Mouse (Mus musculus): ENCODE results near the gene Zmym2.

- no peak for TF ChIP-seq CTCF (IDR thresholded peaks at IDR 0.05; ENCODE audit: control insufficient read depth, insufficient read depth, insufficient read length)
- no peak for TF ChIP-seq USF1 (IDR thresholded peaks at IDR 0.05; ENCODE audit: low read depth)
- no peak for TF ChIP-seq FOSL1 (IDR thresholded peaks at IDR 0.05; ENCODE audit: insufficient read depth, low read length, poor library complexity, severe bottlenecking)
- no peak for TF ChIP-seq MAX (IDR thresholded peaks at IDR 0.05)
- no peak for TF ChIP-seq MYOG (IDR thresholded peaks at IDR 0.05; ENCODE audit: control insufficient read depth, extremely low read depth, insufficient read length)
- peak; percentile 9 for TF ChIP-seq MYOD1 (IDR thresholded peaks at IDR 0.05; ENCODE audit: control insufficient read depth, insufficient read length, low read depth)
- TF ChIP-seq CEBPB (IDR thresholded peaks at IDR 0.05; ENCODE audit: low read depth): no peak
Measured at GRCm38 (mm10) chr14:56887887-56888286, 1.4 kb downstream of the Zmym2 start.
